Mouse (Mus musculus) liver, postnatal 0 days (tissue): ENCODE results near the gene Cyp2d11.
"Not testable (repeated sequence)": the region's sequence is repeated elsewhere in the genome, so short reads cannot be mapped to it uniquely, and the experiment has no call there.

Experiments
- CTCF ChIP-seq: sonication (generic); IDR thresholded peaks from 2 replicates; pipeline ENCODE4 v1.5.1; 2016; ENCODE audit warnings: antibody characterized with exemption, low read depth
- EP300 ChIP-seq: IDR thresholded peaks from 2 replicates; pipeline ENCODE4 v1.6.1; 2016; ENCODE audit warnings: antibody characterized with exemption, low read depth, mild to moderate bottlenecking

DNA sequence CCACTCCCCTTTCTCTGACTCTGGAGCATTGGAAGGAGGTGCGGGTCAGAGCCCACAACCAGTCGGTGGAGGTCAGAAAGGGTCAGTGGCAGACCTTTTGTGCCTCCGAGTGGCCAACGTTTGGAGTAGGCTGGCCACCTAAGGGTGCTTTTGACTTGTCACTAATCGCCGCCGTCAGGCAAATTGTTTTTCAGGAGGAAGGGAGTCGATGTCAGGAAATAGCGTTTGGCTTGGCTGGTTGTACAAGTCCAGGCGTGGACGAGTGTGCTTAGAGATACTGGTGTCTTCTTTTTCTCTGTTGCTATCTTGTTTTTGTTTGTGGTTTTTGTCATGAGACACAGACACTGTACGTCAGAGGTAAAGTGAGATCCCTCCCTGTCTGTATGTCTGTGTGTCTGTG, 30.0 kb downstream of the Cyp2d11 start:
- TF ChIP-seq CTCF, EP300: not testable (repeated sequence)
